Mouse (Mus musculus) neural tube, embryonic 14.5 days (tissue): ENCODE data around the gene Rhox2a. TPM values are rescaled to one million over a fixed set of nuclear protein-coding genes. Genes with fewer than 3 reads are reported as not detected.
"Not testable (repeated sequence)": the region's sequence is repeated elsewhere in the genome, so short reads cannot be mapped to it uniquely, and the experiment has no call there.

Experiments used
- ATAC-seq: fragments of 200-750 bp; cut with Nextera tagmentation; 2 replicates; pipeline ENCODE4 v1.8.0; 2017; ENCODE audit warnings: low read depth, mild to moderate bottlenecking, moderate TSS enrichment, moderate library complexity
- H3K27ac ChIP-seq: fragments of 300-500 bp; sonication (generic); 2 replicates; pipeline ENCODE4 v1.5.1; 2014; ENCODE audit warnings: low read depth, mild to moderate bottlenecking, control low read depth, low read length, moderate library complexity, mixed read lengths
- H3K27me3 ChIP-seq: fragments of 300-500 bp; sonication (generic); 2 replicates; pipeline ENCODE4 v1.6.1; 2014; ENCODE audit warnings: low read length; ENCODE audit not compliant: control insufficient read depth, insufficient read depth
- H3K36me3 ChIP-seq: fragments of 300-500 bp; sonication (generic); 2 replicates; pipeline ENCODE4 v1.6.1; 2014; ENCODE audit warnings: low read length, mixed read lengths; ENCODE audit not compliant: control insufficient read depth, insufficient read depth
- H3K4me1 ChIP-seq: fragments of 300-500 bp; sonication (generic); 2 replicates; pipeline ENCODE4 v1.6.1; 2014; ENCODE audit warnings: low read length; ENCODE audit not compliant: control insufficient read depth, insufficient read depth
- H3K4me2 ChIP-seq: fragments of 300-500 bp; sonication (generic); 2 replicates; pipeline ENCODE4 v1.6.1; 2014; ENCODE audit warnings: mild to moderate bottlenecking, low read depth, low read length, control low read depth
- H3K4me3 ChIP-seq: fragments of 300-500 bp; sonication (generic); 2 replicates; pipeline ENCODE4 v1.5.1; 2014; ENCODE audit warnings: low read depth, low read length, control low read depth, mixed read lengths
- H3K9ac ChIP-seq: fragments of 300-500 bp; sonication (generic); replicated peaks from 2 replicates; pipeline ENCODE4 v1.6.1; 2014; ENCODE audit warnings: low read depth, mild to moderate bottlenecking, control low read depth, low read length, mixed read lengths
- H3K9me3 ChIP-seq: fragments of 300-500 bp; sonication (generic); 2 replicates; pipeline ENCODE4 v1.6.1; 2016; ENCODE audit warnings: low read length; ENCODE audit not compliant: control insufficient read depth
- WGBS: fragments of 180-500 bp; shearing (Covaris S2); extraction: QIAGEN DNeasy Blood & Tissue Kit; methylation state at CpG from one replicate; pipeline ENCODE4 v1.1.7; 2014; 5-methylcytosine and 5-hydroxymethylcytosine counted together
- polyA plus RNA-seq: library from polyadenylated mRNA; unstranded; fragments of >200 nt; fragmentation: Nextera tagmentation; extraction: Ambion mirVana; gene quantifications from 2 replicates; pipeline ENCODE4 v1.2.1, GENCODE M21; 2014

The Rhox2a gene
- polyA plus RNA-seq = not detected in 2 replicates

DNA sequence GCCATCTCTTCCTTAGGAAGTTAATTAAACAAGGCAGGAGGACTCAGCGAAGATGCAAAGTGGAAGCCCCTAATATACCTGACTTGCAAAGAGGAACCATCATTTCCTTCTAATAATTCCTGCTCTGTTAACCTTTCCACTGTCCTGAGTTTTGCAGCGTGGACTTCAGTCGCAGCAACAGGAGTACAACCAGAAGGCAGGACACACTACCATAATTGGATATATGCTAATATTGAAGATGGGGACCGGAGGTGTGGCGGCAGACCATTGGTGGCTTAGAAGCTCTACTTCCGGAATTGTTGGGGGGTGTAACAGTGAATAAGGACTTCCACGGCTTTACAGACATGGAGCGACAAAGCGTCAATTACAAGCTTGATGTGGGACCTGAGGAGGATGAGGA, at the start of gene Rhox2a:
Rhox2a (plus strand) TSS at position 301 of the 400 bp plus-strand sequence.
- not testable (repeated sequence) for H3K4me1 ChIP-seq, H3K27ac ChIP-seq, H3K4me3 ChIP-seq, H3K4me2 ChIP-seq, ATAC-seq, H3K36me3 ChIP-seq, H3K9ac ChIP-seq, H3K9me3 ChIP-seq, H3K27me3 ChIP-seq
- no CpG with 5 or more reads among the region's 9 CpGs for WGBS

DNA sequence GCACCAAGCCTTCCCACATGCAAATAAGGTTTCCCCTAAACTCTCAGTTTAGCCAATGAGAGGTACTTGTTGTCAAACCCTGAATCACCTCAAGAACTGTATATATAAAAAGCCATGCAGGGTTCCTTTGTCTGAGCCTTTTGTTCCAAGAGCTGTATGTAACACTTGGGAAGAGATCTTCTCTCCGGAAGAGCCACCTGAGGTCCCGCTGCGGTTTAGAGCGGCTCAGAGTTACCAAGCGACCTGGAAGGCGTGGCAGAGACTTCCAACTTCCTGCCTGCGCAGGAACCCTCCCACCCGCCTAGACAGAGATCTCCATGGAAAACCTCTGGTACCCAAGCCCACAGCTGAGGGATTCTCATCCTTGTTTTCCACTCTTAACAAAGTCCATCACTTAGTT, 46.1 kb upstream of the Rhox2a start:
- ATAC-seq = no peak
- H3K4me2 ChIP-seq = no peak overlapping the region
- WGBS = 68% methylated on average over 8 of the region's 8 CpGs
- H3K4me1 ChIP-seq = no peaks in the 10 kb centered on the region
- no peak overlapping the region for H3K27ac ChIP-seq
- H3K4me3 ChIP-seq = no peak overlapping the region
- no peaks in the 10 kb centered on the region for H3K27me3 ChIP-seq
- no peaks in the 10 kb centered on the region for H3K9me3 ChIP-seq
- no peak overlapping the region for H3K9ac ChIP-seq
- no peaks in the 10 kb centered on the region for H3K36me3 ChIP-seq

DNA sequence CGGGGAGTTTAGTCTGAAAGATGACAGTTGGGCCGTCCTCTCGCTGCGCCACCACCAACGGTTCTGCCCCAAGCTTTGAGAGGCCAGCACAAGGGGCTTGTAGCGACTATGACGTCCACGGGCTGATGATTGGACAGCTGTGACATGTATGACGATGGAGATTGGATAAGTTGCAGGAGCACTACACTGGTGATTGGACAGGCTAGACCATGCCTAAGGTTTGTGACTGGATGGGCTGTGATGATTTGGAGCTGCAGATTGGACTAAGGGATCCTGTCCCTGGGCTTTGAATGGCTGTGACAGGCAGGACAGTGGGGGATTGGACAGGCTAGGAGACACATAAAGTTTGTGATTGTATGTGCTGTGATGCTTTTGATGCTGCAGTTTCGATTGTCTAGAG, 33.8 kb upstream of the Rhox2a start, which contains the start of gene Gm9:
Gm9 (minus strand) TSS at position 101 of the 400 bp plus-strand sequence.
- no peaks in the 10 kb centered on the region for H3K4me1 ChIP-seq
- H3K27me3 ChIP-seq = no peaks in the 10 kb centered on the region
- H3K36me3 ChIP-seq = no peaks in the 10 kb centered on the region
- no peak within 1 kb of the TSS for H3K27ac ChIP-seq
- H3K9ac ChIP-seq = no peak within 1 kb of the TSS
- no peak within 1 kb of the TSS for H3K4me2 ChIP-seq
- WGBS = 86% methylated on average over 10 of the region's 10 CpGs
- ATAC-seq = no peak
- no peaks in the 10 kb centered on the region; the same call in 1 of the 2 replicates for H3K9me3 ChIP-seq
- H3K4me3 ChIP-seq = no peak within 1 kb of the TSS

GRCm38 (mm10) chrX:37222158-37222557, 22.6 kb upstream of the Rhox2a start, which contains the start of gene Rhox1:
Rhox1 (minus strand) TSS chrX:37222258.
- H3K36me3 ChIP-seq, ATAC-seq, H3K27me3 ChIP-seq, H3K4me3 ChIP-seq, H3K4me1 ChIP-seq, H3K27ac ChIP-seq, H3K9ac ChIP-seq, H3K4me2 ChIP-seq, H3K9me3 ChIP-seq: not testable (repeated sequence)
- 80% methylated on average over 1 of the region's 1 CpGs for WGBS

- H3K36me3 ChIP-seq, H3K4me2 ChIP-seq, ATAC-seq, H3K9me3 ChIP-seq, H3K4me3 ChIP-seq, H3K4me1 ChIP-seq, H3K9ac ChIP-seq, H3K27ac ChIP-seq, H3K27me3 ChIP-seq: not testable (repeated sequence)
- WGBS = 100% methylated on average over 1 of the region's 3 CpGs
These were observed 4.8 kb downstream of the Rhox2a start, which contains the start of gene Rhox3a for GRCm38 (mm10) chrX:37249619-37250018. Rhox3a (plus strand) TSS chrX:37249919.

- 94% methylated on average over 10 of the region's 19 CpGs for WGBS
- ATAC-seq, H3K4me2 ChIP-seq, H3K9ac ChIP-seq, H3K36me3 ChIP-seq, H3K9me3 ChIP-seq, H3K27ac ChIP-seq, H3K27me3 ChIP-seq, H3K4me3 ChIP-seq, H3K4me1 ChIP-seq: not testable (repeated sequence)
These were observed 20.3 kb downstream of the Rhox2a start, which contains the start of gene Rhox4a for GRCm38 (mm10) chrX:37265038-37265437. Rhox4a (plus strand) TSS chrX:37265338.

Other genes with a start within 250 kb of the Rhox2a start
- not detected in 2 replicates for gene Sowahd, start 196.1 kb upstream of the Rhox2a start, polyA plus RNA-seq
- 292 and 307 TPM in 2 replicates for gene Rpl39, start 159.6 kb upstream of the Rhox2a start, polyA plus RNA-seq
- gene Upf3b, start 134.7 kb upstream of the Rhox2a start, polyA plus RNA-seq = 32.4 and 33.6 TPM in 2 replicates
- gene Nkap, start 118.2 kb upstream of the Rhox2a start, polyA plus RNA-seq = 31.3 and 32.7 TPM in 2 replicates
- gene Akap14, start 76.1 kb upstream of the Rhox2a start, polyA plus RNA-seq = 0.29 and 0.48 TPM in 2 replicates
- 681 and 844 TPM in 2 replicates for gene Ndufa1, start 53.8 kb upstream of the Rhox2a start, polyA plus RNA-seq
- 21.8 and 27.1 TPM in 2 replicates for gene Rnf113a1, start 53.7 kb upstream of the Rhox2a start, polyA plus RNA-seq
- gene Gm9, start 33.9 kb upstream of the Rhox2a start, polyA plus RNA-seq = not detected in 2 replicates
- gene Rhox1, start 22.7 kb upstream of the Rhox2a start, polyA plus RNA-seq = not detected in 2 replicates
- gene Rhox3a, start 4.9 kb downstream of the Rhox2a start, polyA plus RNA-seq = not detected in 2 replicates
- not detected in 2 replicates for gene Rhox4a, start 20.4 kb downstream of the Rhox2a start, polyA plus RNA-seq
- gene Rhox3a2, start 135.1 kb downstream of the Rhox2a start, polyA plus RNA-seq = not detected in 2 replicates
- not detected in 2 replicates for gene Rhox4a2, start 145.9 kb downstream of the Rhox2a start, polyA plus RNA-seq
- 0.36 TPM in 1 of 2 replicates, not detected in the other for gene Rhox2b, start 167.1 kb downstream of the Rhox2a start, polyA plus RNA-seq
- not detected in 2 replicates for gene Rhox4b, start 187.5 kb downstream of the Rhox2a start, polyA plus RNA-seq
- gene Rhox2c, start 208.7 kb downstream of the Rhox2a start, polyA plus RNA-seq = not detected in 2 replicates
- gene Rhox3c, start 213.6 kb downstream of the Rhox2a start, polyA plus RNA-seq = not detected in 2 replicates
- not detected in 2 replicates for gene Rhox4c, start 235.4 kb downstream of the Rhox2a start, polyA plus RNA-seq
- not detected in 2 replicates for gene Rhox2d, start 248.5 kb downstream of the Rhox2a start, polyA plus RNA-seq